Mouse (Mus musculus) heart, embryonic 11.5 days (tissue): Measurements from ENCODE around the gene Ly6c2. TPM values are rescaled to one million over a fixed set of nuclear protein-coding genes. Genes with fewer than 3 reads are reported as not detected.
"Not testable (repeated sequence)": the region's sequence is repeated elsewhere in the genome, so short reads cannot be mapped to it uniquely, and the experiment has no call there.

ENCODE experiments used
- ATAC-seq: fragments of 200-750 bp; cut with Nextera tagmentation; replicated peaks from 2 replicates; pipeline ENCODE4 v1.8.0; 2017; ENCODE audit warnings: moderate library complexity; ENCODE audit not compliant: insufficient number of reproducible peaks, low FRiP score, low TSS enrichment
- H3K27ac ChIP-seq: fragments of 300-500 bp; sonication (generic); 2 replicates; pipeline ENCODE4 v1.5.1; 2014; ENCODE audit warnings: mild to moderate bottlenecking, low read depth, low read length
- H3K27me3 ChIP-seq: fragments of 300-500 bp; sonication (generic); 2 replicates; pipeline ENCODE4 v1.6.1; 2014; ENCODE audit warnings: mild to moderate bottlenecking, low read length, mixed read lengths; ENCODE audit not compliant: control insufficient read depth, insufficient read depth
- H3K36me3 ChIP-seq: fragments of 300-500 bp; sonication (generic); 2 replicates; pipeline ENCODE4 v1.6.1; 2014; ENCODE audit warnings: mild to moderate bottlenecking, low read length, moderate library complexity, mixed read lengths; ENCODE audit not compliant: control insufficient read depth, insufficient read depth
- H3K4me1 ChIP-seq: fragments of 300-500 bp; sonication (generic); 2 replicates; pipeline ENCODE4 v1.6.1; 2014; ENCODE audit warnings: low read length; ENCODE audit not compliant: control insufficient read depth, insufficient read depth
- H3K4me2 ChIP-seq: fragments of 300-500 bp; sonication (generic); 2 replicates; pipeline ENCODE4 v1.6.1; 2014; ENCODE audit warnings: mild to moderate bottlenecking, moderate library complexity
- H3K4me3 ChIP-seq: fragments of 300-500 bp; sonication (generic); 2 replicates; pipeline ENCODE4 v1.5.1; 2014; ENCODE audit warnings: low read depth, low read length
- H3K9ac ChIP-seq: fragments of 300-500 bp; sonication (generic); 2 replicates; pipeline ENCODE4 v1.6.1; 2014; ENCODE audit warnings: mild to moderate bottlenecking, low read depth, low read length, moderate library complexity
- H3K9me3 ChIP-seq: fragments of 300-500 bp; sonication (generic); replicated peaks from 2 replicates; pipeline ENCODE4 v1.6.1; 2016; ENCODE audit warnings: low read length; ENCODE audit not compliant: control insufficient read depth
- WGBS: fragments of 180-500 bp; shearing (Covaris S2); extraction: QIAGEN DNeasy Blood & Tissue Kit; methylation state at CpG from one replicate; pipeline ENCODE4 v1.1.7; 2014; ENCODE audit not compliant: insufficient replicate concordance; 5-methylcytosine and 5-hydroxymethylcytosine counted together
- polyA plus RNA-seq: library from polyadenylated mRNA; unstranded; fragments of >200 nt; fragmentation: Nextera tagmentation; extraction: Ambion mirVana; gene quantifications from 2 replicates; pipeline ENCODE4 v1.2.1, GENCODE M21; 2014

Ly6c2 gene
- polyA plus RNA-seq, 1 experiment from 2014 or later, result not detected

- H3K4me1 ChIP-seq, H3K4me2 ChIP-seq, H3K27me3 ChIP-seq, H3K36me3 ChIP-seq, ATAC-seq, H3K9ac ChIP-seq, H3K9me3 ChIP-seq, H3K27ac ChIP-seq, H3K4me3 ChIP-seq: not testable (repeated sequence)
- 30% methylated on average over 6 of the region's 6 CpGs for WGBS
Observed at GRCm38 (mm10) chr15:75062030-75062574, 49.7 kb downstream of the Ly6c2 start.

GRCm38 (mm10) chr15:75060505-75060904, 51.3 kb downstream of the Ly6c2 start:
- Histone ChIP-seq H3K4me1 (no peaks in the 10 kb centered on the region), H3K4me3 (no peak overlapping the region), H3K9ac (no peak overlapping the region), H3K27ac (no peak overlapping the region), H3K4me2 (no peak overlapping the region), H3K36me3 (no peaks in the 10 kb centered on the region), H3K27me3 (no peaks in the 10 kb centered on the region), H3K9me3 (no peaks in the 10 kb centered on the region)
- no peak for ATAC-seq

Other genes with a start within 250 kb of the Ly6c2 start
- not detected in 2 replicates for gene 2010109I03Rik, start 214.9 kb downstream of the Ly6c2 start, polyA plus RNA-seq
- not detected in 2 replicates for gene Ly6i, start 128.5 kb downstream of the Ly6c2 start, polyA plus RNA-seq
- not detected in 2 replicates for gene Ly6a, start 113.9 kb downstream of the Ly6c2 start, polyA plus RNA-seq
- 0.72 and 0.99 TPM in 2 replicates for gene Ly6c1, start 63.1 kb downstream of the Ly6c2 start, polyA plus RNA-seq
- gene Ly6g, start 43.3 kb upstream of the Ly6c2 start, polyA plus RNA-seq, result not detected in 2 replicates
- not detected in 2 replicates for gene BC025446, start 104.4 kb upstream of the Ly6c2 start, polyA plus RNA-seq
- not detected in 2 replicates for gene Ly6f, start 156.5 kb upstream of the Ly6c2 start, polyA plus RNA-seq